Mouse (Mus musculus) bone marrow, adult 2 months (tissue): ENCODE measurements around the gene Apol8.
A peak's percentile ranks its signal among the peaks of the same experiment; 100 is the strongest.

Experiments used
- CTCF ChIP-seq: fragments of 200-500 bp; IDR thresholded peaks from 2 replicates; pipeline ENCODE4 v1.5.1; 2011; ENCODE audit warnings: low read length, control low read depth; ENCODE audit not compliant: control insufficient read depth, insufficient read depth
- POLR2A ChIP-seq: fragments of 200-500 bp; IDR thresholded peaks from 2 replicates; pipeline ENCODE4 v1.6.1; 2011; ENCODE audit warnings: low read depth, mild to moderate bottlenecking, control low read depth, low read length, borderline replicate concordance; ENCODE audit not compliant: control insufficient read depth

GRCm38 (mm10) chr15:77775186-77775963, 18.6 kb upstream of the Apol8 start:
- peak; percentile 98 for TF ChIP-seq CTCF
- no peak for TF ChIP-seq POLR2A
